Mouse (Mus musculus): ENCODE results near the gene Cd47. TPM values are rescaled to one million over a fixed set of nuclear protein-coding genes. Genes with fewer than 3 reads are reported as not detected.
A peak's percentile ranks its signal among the peaks of the same experiment; 100 is the strongest.

Cd47 gene
- polyA plus RNA-seq, 1 experiment = 56.8 TPM

DNA sequence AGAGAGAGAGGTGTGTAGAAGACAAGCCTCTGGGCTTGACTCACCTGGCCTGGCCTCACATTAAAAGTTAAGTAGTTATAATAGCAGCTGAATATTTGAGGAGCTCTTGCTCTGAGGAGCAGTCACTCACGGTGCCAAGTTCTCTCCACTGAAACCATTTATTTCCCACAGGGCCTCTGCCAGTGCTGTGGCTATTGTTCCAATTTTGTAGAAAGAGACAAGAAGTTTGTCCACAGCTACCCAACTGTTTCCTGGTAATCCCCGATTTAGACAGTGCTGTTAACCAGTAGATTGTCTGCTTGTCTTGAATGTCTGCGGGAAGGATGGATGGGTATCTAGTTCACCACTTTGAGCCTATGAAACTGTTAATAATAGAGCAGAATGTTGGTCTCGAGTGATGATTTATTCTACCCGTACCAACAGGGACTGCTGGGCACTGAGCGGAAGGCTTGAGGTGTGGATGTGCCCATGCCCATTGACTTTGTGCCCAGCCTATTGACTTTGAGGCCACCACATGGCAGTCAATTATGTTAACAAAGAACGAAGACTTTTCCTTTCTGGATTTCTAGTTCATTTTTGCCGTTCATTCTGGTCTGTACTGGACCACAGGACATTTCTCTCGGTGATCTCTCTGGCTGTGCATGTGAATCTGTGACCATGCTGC, 86.2 kb downstream of the Cd47 start:
- DNase-seq (ENCODE audit: low read depth in 1 of 2, low spot score in 2 of 2) = no peak
- H3K27ac ChIP-seq (ENCODE audit: insufficient read depth, low read length) = no peak overlapping the region
- H3K4me1 ChIP-seq (ENCODE audit: control insufficient read depth, insufficient read depth, insufficient read length) = peaks cover 4% of the 10 kb centered on the region; the same call in 1 of the 2 replicates
- 85% methylated on average over 9 of the region's 9 CpGs for WGBS
- TF ChIP-seq CTCF (IDR thresholded peaks at IDR 0.05; ENCODE audit: extremely low read depth, insufficient read depth, insufficient read length, insufficient replicate concordance) (no peak), POLR2A (IDR thresholded peaks at IDR 0.05; ENCODE audit: low read depth, low read length) (no peak)
- H3K36me3 ChIP-seq (ENCODE audit: control insufficient read depth, insufficient read depth, low read length) = peaks cover 34% of the 10 kb centered on the region
- H3K4me3 ChIP-seq (ENCODE audit: extremely low read depth, insufficient read depth, insufficient read length) = no peak overlapping the region
- H3K27me3 ChIP-seq (ENCODE audit: control insufficient read depth, insufficient read depth, low read length) = no peaks in the 10 kb centered on the region

DNA sequence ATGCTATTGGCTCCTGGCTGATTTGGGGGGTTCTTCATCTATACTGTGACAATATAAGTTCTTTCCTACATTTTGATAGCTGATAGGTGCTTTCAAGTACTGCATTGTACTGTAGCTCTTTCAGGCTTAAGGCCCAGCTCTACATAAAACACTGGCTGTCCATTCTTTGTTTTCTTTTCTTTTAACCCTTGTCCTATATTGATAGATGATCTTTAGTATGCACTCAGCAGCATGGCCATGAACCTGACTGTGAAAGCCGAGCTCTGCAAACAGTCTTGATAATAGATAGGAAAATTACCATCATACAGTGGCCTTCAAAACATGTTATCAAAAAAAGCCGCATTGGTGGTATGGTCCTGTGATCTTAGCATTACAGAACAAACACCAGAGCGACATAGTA, 87.0 kb downstream of the Cd47 start:
- Histone ChIP-seq H3K27me3 (ENCODE audit: control insufficient read depth, insufficient read depth, low read length) (no peaks in the 10 kb centered on the region), H3K27ac (ENCODE audit: insufficient read depth, low read length) (no peak overlapping the region), H3K36me3 (ENCODE audit: control insufficient read depth, insufficient read depth, low read length) (peaks cover 35% of the 10 kb centered on the region), H3K4me1 (ENCODE audit: control insufficient read depth, insufficient read depth, insufficient read length) (peaks cover 4% of the 10 kb centered on the region; the same call in 1 of the 2 replicates), H3K4me3 (ENCODE audit: extremely low read depth, insufficient read depth, insufficient read length) (no peak overlapping the region)
- 67% methylated on average over 3 of the region's 3 CpGs for WGBS
- no peak for TF ChIP-seq CTCF (IDR thresholded peaks at IDR 0.05; ENCODE audit: extremely low read depth, insufficient read depth, insufficient read length, insufficient replicate concordance)
- no peak for TF ChIP-seq POLR2A (IDR thresholded peaks at IDR 0.05; ENCODE audit: low read depth, low read length)
- DNase-seq (ENCODE audit: low read depth in 1 of 2, low spot score in 2 of 2) = no peak

GRCm38 (mm10) chr16:49887811-49888564, 87.7 kb downstream of the Cd47 start:
- TF ChIP-seq POLR2A (IDR thresholded peaks at IDR 0.05; ENCODE audit: low read depth, low read length) (no peak), CTCF (IDR thresholded peaks at IDR 0.05; ENCODE audit: extremely low read depth, insufficient read depth, insufficient read length, insufficient replicate concordance) (no peak)
- H3K4me3 ChIP-seq (ENCODE audit: extremely low read depth, insufficient read depth, insufficient read length) = no peak overlapping the region
- peaks cover 4% of the 10 kb centered on the region; the same call in 1 of the 2 replicates for H3K4me1 ChIP-seq (ENCODE audit: control insufficient read depth, insufficient read depth, insufficient read length)
- WGBS = 19% methylated on average over 9 of the region's 9 CpGs
- DNase-seq (ENCODE audit: low read depth in 1 of 2, low spot score in 2 of 2) = peak in 1 of 2 experiments; percentile 21
- peaks cover 32% of the 10 kb centered on the region for H3K36me3 ChIP-seq (ENCODE audit: control insufficient read depth, insufficient read depth, low read length)
- H3K27ac ChIP-seq (ENCODE audit: insufficient read depth, low read length) = no peak overlapping the region
- no peaks in the 10 kb centered on the region for H3K27me3 ChIP-seq (ENCODE audit: control insufficient read depth, insufficient read depth, low read length)

GRCm38 (mm10) chr16:49889031-49889655, 88.8 kb downstream of the Cd47 start:
- H3K27ac ChIP-seq (ENCODE audit: insufficient read depth, low read length) = no peak overlapping the region
- no peak for TF ChIP-seq CTCF (IDR thresholded peaks at IDR 0.05; ENCODE audit: extremely low read depth, insufficient read depth, insufficient read length, insufficient replicate concordance)
- TF ChIP-seq POLR2A (IDR thresholded peaks at IDR 0.05; ENCODE audit: low read depth, low read length) = no peak
- H3K36me3 ChIP-seq (ENCODE audit: control insufficient read depth, insufficient read depth, low read length) = peaks cover 37% of the 10 kb centered on the region
- no peak for DNase-seq (ENCODE audit: low read depth in 1 of 2, low spot score in 2 of 2)
- 96% methylated on average over 2 of the region's 2 CpGs for WGBS
- no peak overlapping the region for H3K4me3 ChIP-seq (ENCODE audit: extremely low read depth, insufficient read depth, insufficient read length)
- peaks cover 4% of the 10 kb centered on the region; the same call in 1 of the 2 replicates for H3K4me1 ChIP-seq (ENCODE audit: control insufficient read depth, insufficient read depth, insufficient read length)
- H3K27me3 ChIP-seq (ENCODE audit: control insufficient read depth, insufficient read depth, low read length) = no peaks in the 10 kb centered on the region

DNA sequence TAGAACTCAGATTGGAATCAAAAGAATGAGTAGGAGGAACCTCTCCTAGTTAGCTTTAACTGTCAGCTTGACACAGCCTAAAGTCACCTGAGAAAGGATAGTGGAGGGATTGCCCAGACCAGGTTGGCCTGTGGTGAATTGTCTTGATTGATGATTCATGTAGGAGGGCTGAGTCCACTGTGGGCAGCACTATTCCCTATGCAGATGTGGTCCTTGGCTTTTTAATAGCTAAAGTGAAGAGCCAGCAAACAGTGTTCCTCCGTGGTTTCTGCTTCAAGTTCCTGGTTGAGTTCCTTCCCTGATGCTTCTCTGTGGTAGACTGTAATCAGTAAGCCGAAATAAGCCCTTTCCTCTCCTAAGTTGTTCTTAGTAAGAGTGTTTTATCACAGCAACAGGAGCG, 91.9 kb downstream of the Cd47 start:
- Histone ChIP-seq H3K27me3 (ENCODE audit: control insufficient read depth, insufficient read depth, low read length) (no peaks in the 10 kb centered on the region), H3K36me3 (ENCODE audit: control insufficient read depth, insufficient read depth, low read length) (peaks cover 31% of the 10 kb centered on the region), H3K4me1 (ENCODE audit: control insufficient read depth, insufficient read depth, insufficient read length) (no peaks in the 10 kb centered on the region), H3K27ac (ENCODE audit: insufficient read depth, low read length) (no peak overlapping the region), H3K4me3 (ENCODE audit: extremely low read depth, insufficient read depth, insufficient read length) (no peak overlapping the region)
- WGBS = 85% methylated on average over 3 of the region's 3 CpGs
- no peak for DNase-seq (ENCODE audit: low read depth in 1 of 2, low spot score in 2 of 2)
- TF ChIP-seq POLR2A (IDR thresholded peaks at IDR 0.05; ENCODE audit: low read depth, low read length) (no peak), CTCF (IDR thresholded peaks at IDR 0.05; ENCODE audit: extremely low read depth, insufficient read depth, insufficient read length, insufficient replicate concordance) (no peak)

DNA sequence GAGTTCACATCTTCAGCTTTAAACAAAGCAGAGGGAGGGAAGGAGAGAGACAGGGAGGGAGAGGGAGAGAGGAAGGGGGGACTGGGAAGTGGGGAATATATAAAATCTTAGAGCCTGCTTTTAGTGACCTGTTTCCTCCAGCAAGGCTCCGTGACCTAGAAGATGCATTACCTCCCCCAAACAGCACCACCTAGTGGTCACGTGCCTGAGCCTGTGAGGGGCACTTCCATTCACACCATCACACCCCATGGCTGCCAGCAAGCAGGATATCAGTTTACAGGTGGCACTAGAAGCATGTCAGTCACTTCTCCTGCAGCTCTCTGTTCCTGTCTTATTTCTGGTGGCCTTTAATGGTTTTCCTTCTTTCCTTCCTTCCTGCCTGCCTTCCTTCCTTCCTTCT, 92.6 kb downstream of the Cd47 start:
- Histone ChIP-seq H3K27ac (ENCODE audit: insufficient read depth, low read length) (no peak overlapping the region), H3K27me3 (ENCODE audit: control insufficient read depth, insufficient read depth, low read length) (no peaks in the 10 kb centered on the region), H3K36me3 (ENCODE audit: control insufficient read depth, insufficient read depth, low read length) (peaks cover 33% of the 10 kb centered on the region), H3K4me1 (ENCODE audit: control insufficient read depth, insufficient read depth, insufficient read length) (no peaks in the 10 kb centered on the region), H3K4me3 (ENCODE audit: extremely low read depth, insufficient read depth, insufficient read length) (no peak overlapping the region)
- no peak for TF ChIP-seq POLR2A (IDR thresholded peaks at IDR 0.05; ENCODE audit: low read depth, low read length)
- peak; percentile 59; the same call in 1 of the 2 replicates for TF ChIP-seq CTCF (IDR thresholded peaks at IDR 0.05; ENCODE audit: extremely low read depth, insufficient read depth, insufficient read length, insufficient replicate concordance)
- WGBS = 84% methylated on average over 2 of the region's 2 CpGs
- DNase-seq (ENCODE audit: low read depth in 1 of 2, low spot score in 2 of 2) = peak; percentile 32 to 53
